Mouse (Mus musculus): ENCODE results near the gene Pvalb.

DNA sequence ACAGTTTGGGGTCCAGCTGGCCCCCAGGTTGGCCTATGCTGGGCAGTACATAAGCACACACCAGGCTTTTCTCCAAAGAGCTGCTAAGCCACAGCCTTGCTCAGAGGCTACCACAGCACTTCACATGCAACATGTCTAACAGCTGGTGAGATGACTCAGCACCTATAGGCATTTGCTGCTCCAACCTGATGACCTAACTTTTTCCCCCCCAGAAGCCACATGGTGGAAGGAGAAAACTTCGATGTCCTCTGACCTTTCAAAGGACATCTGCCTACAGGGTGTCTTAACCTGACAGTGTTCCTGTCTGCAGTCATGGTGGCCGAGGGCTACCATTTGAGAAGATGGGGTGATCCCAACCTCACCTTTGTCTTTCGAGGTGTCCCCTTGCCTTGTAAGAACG lies 20.6 kb downstream of the Pvalb start:
- no peak for TF ChIP-seq USF1 (IDR thresholded peaks at IDR 0.05; ENCODE audit: low read depth, low read length)
- TF ChIP-seq TAL1 (IDR thresholded peaks at IDR 0.05; ENCODE audit: low read length), result no peak
- no peak for TF ChIP-seq HCFC1 (IDR thresholded peaks at IDR 0.05; ENCODE audit: low read depth, low read length)
- no peak for TF ChIP-seq JUND (IDR thresholded peaks at IDR 0.05; ENCODE audit: low read depth, low read length)
- TF ChIP-seq CTCF (IDR thresholded peaks at IDR 0.05 in 2 of 3, conservative IDR thresholded peaks at IDR 0.05 in 1 of 3; ENCODE audit: control insufficient read depth in 1 of 3, insufficient read depth in 1 of 3, low read depth in 2 of 3, low read length in 3 of 3, poor library complexity in 1 of 3, severe bottlenecking in 1 of 3), result no peak
- no peak for TF ChIP-seq ZKSCAN1 (IDR thresholded peaks at IDR 0.05; ENCODE audit: low read depth, low read length)

Data from MEL (cell line).